Mouse (Mus musculus) ES-Bruce4 (cell line): ENCODE results near the gene Pias1. TPM values are rescaled to one million over a fixed set of nuclear protein-coding genes. Genes with fewer than 3 reads are reported as not detected.
"Not testable (repeated sequence)": the region's sequence is repeated elsewhere in the genome, so short reads cannot be mapped to it uniquely, and the experiment has no call there.

Experiments used
- H3K27ac ChIP-seq: 2 replicates; pipeline ENCODE4 v1.5.1; 2012; ENCODE audit warnings: low read length, inconsistent platforms; ENCODE audit not compliant: insufficient read depth
- H3K27me3 ChIP-seq: 2 replicates; pipeline ENCODE4 v1.6.1; 2012; ENCODE audit warnings: mild to moderate bottlenecking, low read length, inconsistent platforms; ENCODE audit not compliant: control insufficient read depth, poor library complexity, insufficient read depth, severe bottlenecking
- H3K36me3 ChIP-seq: 2 replicates; pipeline ENCODE4 v1.6.1; 2012; ENCODE audit warnings: inconsistent platforms, mild to moderate bottlenecking, low read length, moderate library complexity; ENCODE audit not compliant: control insufficient read depth, poor library complexity, insufficient read depth, severe bottlenecking
- H3K4me1 ChIP-seq: one replicate; pipeline ENCODE4 v1.8.1; 2011; ENCODE audit warnings: low read length; ENCODE audit not compliant: control insufficient read depth, insufficient read depth
- H3K4me3 ChIP-seq: 2 replicates; pipeline ENCODE4 v1.5.1; 2011; ENCODE audit warnings: low read depth, mild to moderate bottlenecking, low read length
- H3K9ac ChIP-seq: 2 replicates; pipeline ENCODE4 v1.6.1; 2012; ENCODE audit warnings: low read depth, mild to moderate bottlenecking, inconsistent platforms; ENCODE audit not compliant: poor library complexity, severe bottlenecking
- H3K9me3 ChIP-seq: replicated peaks from 2 replicates; pipeline ENCODE4 v1.6.1; 2012; ENCODE audit warnings: mild to moderate bottlenecking, low read length, inconsistent platforms; ENCODE audit not compliant: control insufficient read depth, poor library complexity, insufficient read depth, severe bottlenecking
- CTCF ChIP-seq: IDR thresholded peaks from one replicate; pipeline ENCODE4 v1.8.1; 2011; ENCODE audit warnings: low read depth, low read length
- EP300 ChIP-seq: IDR thresholded peaks from 2 replicates; pipeline ENCODE4 v1.6.1; 2011; ENCODE audit warnings: low read depth, low read length; ENCODE audit not compliant: insufficient read depth
- POLR2A ChIP-seq: IDR thresholded peaks from one replicate; pipeline ENCODE4 v1.8.1; 2011; ENCODE audit warnings: low read length; ENCODE audit not compliant: insufficient read depth
- polyA plus RNA-seq: library from polyadenylated mRNA; stranded (reverse); fragments of >200 nt; gene quantifications from 2 replicates; pipeline ENCODE4 v1.2.4, GENCODE M21; 2011; ENCODE audit warnings: low read depth; ENCODE audit not compliant: missing spikeins, insufficient read depth, insufficient read length

Gene Pias1
- polyA plus RNA-seq, 1 experiment, result 63.8 TPM

- Histone ChIP-seq H3K36me3 (no peaks in the 10 kb centered on the region), H3K27me3 (no peaks in the 10 kb centered on the region), H3K27ac (no peak overlapping the region), H3K9ac (no peak overlapping the region), H3K4me1 (no peaks in the 10 kb centered on the region), H3K9me3 (no peaks in the 10 kb centered on the region), H3K4me3 (no peak overlapping the region)
- TF ChIP-seq CTCF, result no peak
Measured at GRCm38 (mm10) chr9:62877825-62878224, 109.9 kb downstream of the Pias1 start.

DNA sequence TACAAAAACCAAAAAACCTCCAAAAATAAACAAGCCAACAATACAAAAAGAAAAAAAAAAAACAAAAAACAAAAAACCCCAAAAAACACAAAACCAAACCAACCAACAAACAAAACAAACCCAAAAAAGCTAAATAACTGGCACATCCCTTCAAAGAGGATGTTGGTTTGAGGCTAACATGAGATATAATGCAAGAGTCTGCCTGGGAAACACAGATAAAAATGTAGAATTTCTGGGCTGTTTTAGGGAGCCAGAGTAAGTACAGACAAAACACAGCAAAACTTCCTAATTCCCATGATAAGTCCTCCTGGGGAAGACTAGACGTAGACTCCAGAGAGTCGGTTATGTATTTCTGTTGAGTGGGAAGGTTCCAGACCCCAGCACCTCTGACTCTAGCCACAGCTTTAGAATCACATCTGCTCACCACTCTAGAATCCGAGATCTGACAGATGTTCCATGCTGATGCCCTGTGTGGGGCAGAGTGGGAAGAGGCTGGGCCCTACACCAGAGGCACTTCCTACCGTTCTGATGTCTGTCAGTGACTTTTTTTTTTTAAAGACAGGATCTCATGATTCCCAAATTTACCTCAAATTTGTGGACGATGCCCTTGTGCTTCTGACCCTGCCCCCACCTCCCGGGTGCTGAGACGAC is 110.6 kb downstream of the Pias1 start:
- H3K4me1 ChIP-seq, result peaks cover under 1% of the 10 kb centered on the region
- H3K27ac ChIP-seq, result no peak overlapping the region
- no peak overlapping the region for H3K9ac ChIP-seq
- no peak overlapping the region for H3K4me3 ChIP-seq
- H3K9me3 ChIP-seq, result no peaks in the 10 kb centered on the region
- TF ChIP-seq POLR2A (no peak), EP300 (no peak), CTCF (no peak)
- no peaks in the 10 kb centered on the region for H3K27me3 ChIP-seq
- no peaks in the 10 kb centered on the region for H3K36me3 ChIP-seq

DNA sequence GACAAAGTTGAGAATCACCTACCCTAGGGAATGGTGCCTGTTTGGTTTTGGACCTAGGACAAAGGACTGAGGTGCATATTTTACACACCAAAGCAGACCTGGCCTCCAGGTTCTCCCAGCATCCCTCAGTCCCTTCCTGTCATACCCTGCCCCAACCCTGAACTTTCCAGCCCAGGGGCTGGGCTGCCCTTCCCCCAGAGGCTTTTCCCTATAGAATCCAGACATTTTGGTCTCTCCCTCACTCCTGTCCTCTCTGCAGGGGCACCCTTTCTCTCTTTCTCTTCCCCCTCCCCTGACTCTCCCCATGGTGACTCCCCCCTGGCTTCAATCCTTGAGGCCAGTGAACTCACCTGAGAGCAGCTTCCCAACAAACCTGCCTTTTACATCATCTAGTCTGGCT is 117.0 kb downstream of the Pias1 start:
- Histone ChIP-seq H3K4me1 (peaks cover 2% of the 10 kb centered on the region), H3K27me3 (no peaks in the 10 kb centered on the region), H3K27ac (peak overlapping the region; percentile 40), H3K9me3 (no peaks in the 10 kb centered on the region), H3K4me3 (peak overlapping the region; percentile 25), H3K36me3 (no peaks in the 10 kb centered on the region), H3K9ac (no peak overlapping the region)
- TF ChIP-seq CTCF (no peak), EP300 (peak; percentile 62; the same call in 1 of the 2 replicates)

- peak overlapping the region; percentile 13; the same call in 1 of the 2 replicates for H3K4me3 ChIP-seq
- not testable (repeated sequence) for H3K4me1 ChIP-seq, H3K27me3 ChIP-seq, H3K9ac ChIP-seq, H3K27ac ChIP-seq, H3K9me3 ChIP-seq, H3K36me3 ChIP-seq
Measured at GRCm38 (mm10) chr9:62869236-62869635, 118.5 kb downstream of the Pias1 start.

DNA sequence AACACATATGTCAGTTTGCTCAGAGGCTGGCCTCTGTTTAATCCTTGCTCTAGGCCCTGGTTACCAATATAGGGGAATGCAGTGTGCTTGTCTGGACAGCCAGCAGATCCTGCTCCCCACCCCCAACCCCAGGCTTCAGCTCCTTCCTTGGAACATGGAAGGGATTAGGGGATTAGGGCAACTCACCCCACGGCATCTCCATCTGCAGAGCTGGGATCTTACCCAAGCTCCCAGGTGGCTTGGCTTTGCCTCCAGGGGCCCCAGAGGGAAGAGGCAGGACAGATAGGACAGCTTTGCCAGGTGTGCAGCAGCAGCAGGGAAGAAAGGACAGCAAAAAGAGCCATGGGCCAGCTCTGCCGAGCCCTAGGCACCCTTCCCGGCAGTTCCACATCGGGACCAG is 126.9 kb downstream of the Pias1 start:
- Histone ChIP-seq H3K9ac (no peak overlapping the region), H3K4me1 (peaks cover 8% of the 10 kb centered on the region), H3K4me3 (no peak overlapping the region), H3K27ac (no peak overlapping the region), H3K9me3 (no peaks in the 10 kb centered on the region), H3K27me3 (no peaks in the 10 kb centered on the region), H3K36me3 (no peaks in the 10 kb centered on the region)
- no peak for TF ChIP-seq EP300
- TF ChIP-seq POLR2A, result no peak
- TF ChIP-seq CTCF, result no peak

GRCm38 (mm10) chr9:62860102-62860501 is 127.6 kb downstream of the Pias1 start:
- not testable (repeated sequence) for H3K27me3 ChIP-seq, H3K4me1 ChIP-seq, H3K9ac ChIP-seq, H3K27ac ChIP-seq, H3K4me3 ChIP-seq, H3K36me3 ChIP-seq, H3K9me3 ChIP-seq
- peak; percentile 58; the same call in 1 of the 2 replicates for TF ChIP-seq EP300
